In genomic region chr6:86545236-86545635, GRCm38 (mm10) we compare ENCODE assay signal across 7 mouse cellular contexts. TPM values are rescaled to one million over a fixed set of nuclear protein-coding genes. Genes with fewer than 3 reads are reported as not detected.
A peak's percentile ranks its signal among the peaks of the same experiment; 100 is the strongest.
DNase-seq lines count a peak whose midpoint lies in the region; ATAC-seq and TF ChIP-seq lines count a peak whose summit lies in the region.

No protein-coding gene starts in this region.

- 45% methylated on average over 4 of the region's 4 CpGs for WGBS in bone marrow, adult 2 months
- WGBS in forebrain, embryonic 11.5 days, result 65% methylated on average over 4 of the region's 4 CpGs

- no peak overlapping the region for H3K4me2 ChIP-seq in forebrain, embryonic 11.5 days (ENCODE audit: low read depth, low read length, severe bottlenecking)

- peak; percentile 92 for TF ChIP-seq CTCF in layer of hippocampus, adult 2 months (conservative IDR thresholded peaks at IDR 0.05)
- TF ChIP-seq CTCF in E14TG2a.4 (conservative IDR thresholded peaks at IDR 0.05; ENCODE audit: low read length), result peak; percentile 95
- peak; percentile 83 for TF ChIP-seq CTCF in bone marrow, adult 2 months (IDR thresholded peaks at IDR 0.05; ENCODE audit: control insufficient read depth, insufficient read depth, low read length)

- H3K4me1 ChIP-seq in E14TG2a.4 (replicated peaks; ENCODE audit: low read depth, low read length), result peaks cover 15% of the 10 kb centered on the region
- peaks cover 2% of the 10 kb centered on the region; the same call in 1 of the 2 replicates for H3K4me1 ChIP-seq in bone marrow, adult 2 months (ENCODE audit: control insufficient read depth, insufficient read depth, low read length)
- no peaks in the 10 kb centered on the region for H3K4me1 ChIP-seq in forebrain, embryonic 11.5 days (replicated peaks; ENCODE audit: control insufficient read depth, insufficient read depth, low read length)

- no peaks in the 10 kb centered on the region for H3K9me3 ChIP-seq in E14TG2a.4 (ENCODE audit: low read length)
- H3K9me3 ChIP-seq in forebrain, embryonic 11.5 days (ENCODE audit: control insufficient read depth, low read length), result no peaks in the 10 kb centered on the region

- H3K27me3 ChIP-seq in E14TG2a.4 (ENCODE audit: insufficient read depth, low read length), result no peaks in the 10 kb centered on the region
- H3K27me3 ChIP-seq in forebrain, embryonic 11.5 days (ENCODE audit: control insufficient read depth, insufficient read depth, low read length), result no peaks in the 10 kb centered on the region

- H3K4me3 ChIP-seq in layer of hippocampus, adult 2 months, result no peak overlapping the region
- no peak overlapping the region for H3K4me3 ChIP-seq in E14TG2a.4 (replicated peaks; ENCODE audit: low read length)
- H3K4me3 ChIP-seq in bone marrow, adult 2 months (replicated peaks; ENCODE audit: control insufficient read depth, low read depth, low read length), result no peak overlapping the region
- no peak overlapping the region for H3K4me3 ChIP-seq in forebrain, embryonic 11.5 days (ENCODE audit: low read depth, low read length)

- peak; percentile 62 for ATAC-seq in inflammation-experienced regulatory T-cells, adult 6 months
- no peak for ATAC-seq in forebrain, embryonic 11.5 days (replicated peaks; ENCODE audit: low FRiP score)

- no peak for TF ChIP-seq POLR2A in bone marrow, adult 2 months (IDR thresholded peaks at IDR 0.05; ENCODE audit: borderline replicate concordance, control insufficient read depth, low read depth, low read length)

- H3K9ac ChIP-seq in forebrain, embryonic 11.5 days (ENCODE audit: low read length), result no peak overlapping the region

- peaks cover 75% of the 10 kb centered on the region for H3K36me3 ChIP-seq in E14TG2a.4 (ENCODE audit: insufficient read depth, low read length)
- H3K36me3 ChIP-seq in forebrain, embryonic 11.5 days (ENCODE audit: control insufficient read depth, insufficient read depth, low read length), result peaks cover 2% of the 10 kb centered on the region; the same call in 1 of the 2 replicates

- no peak overlapping the region for H3K27ac ChIP-seq in layer of hippocampus, adult 2 months
- H3K27ac ChIP-seq in bone marrow, adult 2 months (ENCODE audit: control insufficient read depth, insufficient read depth, low read depth, low read length, poor library complexity), result no peak overlapping the region
- no peak overlapping the region for H3K27ac ChIP-seq in forebrain, embryonic 11.5 days (ENCODE audit: low read depth, low read length)

- DNase-seq in layer of hippocampus, adult 2 months (ENCODE audit: low spot score in 2 of 2), result no peak
- no peak for DNase-seq in layer of hippocampus, adult 18-20 months (ENCODE audit: low spot score in 2 of 2)
- peak; percentile 41 for DNase-seq in skeletal muscle tissue, adult 2 months (ENCODE audit: low read depth, low spot score)
- no peak for DNase-seq in forebrain, embryonic 11.5 days (ENCODE audit: low spot score)

RNA-seq across cellular contexts. Expression of gene Pcbp1, which starts 19.1 kb away (rescaled TPM):
- total RNA-seq in layer of hippocampus, adult 2 months (2021), result 100 to 1,000 TPM; 179 to 184 TPM
- 100 to 1,000 TPM; 197 to 204 TPM for total RNA-seq in layer of hippocampus, adult 18-20 months (2021)
- polyA plus RNA-seq in bone marrow, adult 2 months (2011; ENCODE audit: insufficient read depth, insufficient read length, low replicate concordance, missing spikeins), result 52.9 and 86.3 TPM in 2 replicates
- 10 to 100 TPM; 26.3 to 32.5 (median 29.3) TPM for polyA plus RNA-seq in inflammation-experienced regulatory T-cells, adult 6 months (2017; shearing (Covaris generic))
- polyA plus RNA-seq in forebrain, embryonic 11.5 days (2014; fragmentation: Nextera tagmentation; extraction: Ambion mirVana), result 573 and 583 TPM in 2 replicates
